Mouse (Mus musculus) cortical plate, adult 2 months (tissue): Measurements from ENCODE around the gene Mybpc3. TPM values are rescaled to one million over a fixed set of nuclear protein-coding genes. Genes with fewer than 3 reads are reported as not detected.
A peak's percentile ranks its signal among the peaks of the same experiment; 100 is the strongest.

Experiments
- H3K27ac ChIP-seq: fragments of 200-500 bp; 2 replicates; pipeline ENCODE4 v1.5.1; 2012; ENCODE audit warnings: low read length, control low read depth, inconsistent platforms; ENCODE audit not compliant: insufficient read depth
- H3K4me1 ChIP-seq: fragments of 200-500 bp; 2 replicates; pipeline ENCODE4 v1.6.1; 2011; ENCODE audit warnings: low read length; ENCODE audit not compliant: control insufficient read depth, insufficient read depth
- H3K4me3 ChIP-seq: fragments of 200-500 bp; 2 replicates; pipeline ENCODE4 v1.5.1; 2011; ENCODE audit warnings: mild to moderate bottlenecking, low read length, control low read depth; ENCODE audit not compliant: insufficient read depth
- CTCF ChIP-seq: fragments of 200-500 bp; IDR thresholded peaks from 2 replicates; pipeline ENCODE4 v1.5.1; 2011; ENCODE audit warnings: mild to moderate bottlenecking, control low read depth, low read length; ENCODE audit not compliant: insufficient read depth; ENCODE audit errors: extremely low read depth
- POLR2A ChIP-seq: fragments of 200-500 bp; IDR thresholded peaks from 2 replicates; pipeline ENCODE4 v1.6.1; 2011; ENCODE audit warnings: mild to moderate bottlenecking, low read length, control low read depth; ENCODE audit not compliant: insufficient read depth; ENCODE audit errors: extremely low read depth
- polyA plus RNA-seq: library from polyadenylated mRNA; depleted of rRNA; stranded (reverse); fragments of >200 nt; gene quantifications from 2 replicates; pipeline ENCODE4 v1.2.3, GENCODE M21; 2012

The Mybpc3 gene
- polyA plus RNA-seq, 1 experiment, result 0.98 TPM

DNA sequence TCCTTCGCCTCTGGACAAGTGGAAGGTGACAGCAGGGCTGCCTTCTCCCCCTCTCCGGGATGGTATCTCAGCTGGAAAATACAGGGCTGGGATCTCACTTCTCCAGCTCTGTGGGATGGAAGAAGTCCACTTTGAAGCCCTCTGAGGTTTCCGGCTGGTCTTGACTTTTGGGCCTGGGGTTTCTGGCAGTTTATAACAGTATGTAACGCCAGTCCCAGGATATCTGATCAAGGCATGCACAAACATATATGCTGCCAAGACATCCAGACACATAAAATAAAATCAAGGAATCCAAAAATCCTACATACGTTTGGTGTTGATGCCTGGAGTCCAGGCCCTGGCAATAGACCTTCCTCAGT lies 38.9 kb upstream of the Mybpc3 start:
- TF ChIP-seq POLR2A (no peak), CTCF (no peak)
- Histone ChIP-seq H3K4me1 (no peaks in the 10 kb centered on the region), H3K27ac (no peak overlapping the region), H3K4me3 (peak overlapping the region; percentile 21; the same call in 1 of the 2 replicates)

DNA sequence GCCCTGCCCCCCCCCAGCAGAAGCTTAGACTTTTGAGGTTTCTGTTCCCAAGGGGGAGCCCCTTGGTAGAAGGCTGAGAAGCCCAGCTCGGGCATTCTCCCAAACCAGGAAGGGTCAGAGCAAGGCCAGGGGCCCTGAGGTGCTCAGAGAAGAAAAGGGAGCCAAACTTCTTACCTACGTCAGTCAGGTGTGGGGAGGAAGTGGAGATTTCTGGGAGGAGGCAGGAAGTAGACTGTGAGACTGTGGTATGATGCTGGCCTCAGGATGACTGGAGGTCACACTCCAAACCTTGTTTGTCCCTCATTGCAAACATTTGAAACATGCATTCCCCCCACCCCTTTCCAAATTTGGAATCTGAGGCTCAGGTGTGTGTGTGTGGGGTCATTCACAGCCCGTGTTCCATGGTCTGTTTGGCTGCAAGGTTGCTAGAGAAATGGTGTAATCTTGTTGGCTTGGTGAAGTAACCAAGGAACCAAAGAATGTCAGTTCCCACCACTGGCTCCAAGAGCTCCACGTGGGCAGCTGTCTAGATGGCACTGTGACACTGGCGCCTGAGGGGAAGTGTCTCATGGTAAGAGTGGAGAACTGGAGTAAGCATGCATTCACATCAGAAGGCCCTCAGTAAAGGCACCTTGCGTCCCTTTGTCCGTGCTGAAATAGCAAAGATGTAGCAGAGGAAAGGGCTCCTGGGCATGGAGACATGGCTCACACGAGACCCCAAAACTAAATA lies 37.0 kb upstream of the Mybpc3 start:
- H3K4me3 ChIP-seq, result no peak overlapping the region
- no peaks in the 10 kb centered on the region for H3K4me1 ChIP-seq
- no peak overlapping the region for H3K27ac ChIP-seq
- no peak for TF ChIP-seq CTCF
- no peak for TF ChIP-seq POLR2A

DNA sequence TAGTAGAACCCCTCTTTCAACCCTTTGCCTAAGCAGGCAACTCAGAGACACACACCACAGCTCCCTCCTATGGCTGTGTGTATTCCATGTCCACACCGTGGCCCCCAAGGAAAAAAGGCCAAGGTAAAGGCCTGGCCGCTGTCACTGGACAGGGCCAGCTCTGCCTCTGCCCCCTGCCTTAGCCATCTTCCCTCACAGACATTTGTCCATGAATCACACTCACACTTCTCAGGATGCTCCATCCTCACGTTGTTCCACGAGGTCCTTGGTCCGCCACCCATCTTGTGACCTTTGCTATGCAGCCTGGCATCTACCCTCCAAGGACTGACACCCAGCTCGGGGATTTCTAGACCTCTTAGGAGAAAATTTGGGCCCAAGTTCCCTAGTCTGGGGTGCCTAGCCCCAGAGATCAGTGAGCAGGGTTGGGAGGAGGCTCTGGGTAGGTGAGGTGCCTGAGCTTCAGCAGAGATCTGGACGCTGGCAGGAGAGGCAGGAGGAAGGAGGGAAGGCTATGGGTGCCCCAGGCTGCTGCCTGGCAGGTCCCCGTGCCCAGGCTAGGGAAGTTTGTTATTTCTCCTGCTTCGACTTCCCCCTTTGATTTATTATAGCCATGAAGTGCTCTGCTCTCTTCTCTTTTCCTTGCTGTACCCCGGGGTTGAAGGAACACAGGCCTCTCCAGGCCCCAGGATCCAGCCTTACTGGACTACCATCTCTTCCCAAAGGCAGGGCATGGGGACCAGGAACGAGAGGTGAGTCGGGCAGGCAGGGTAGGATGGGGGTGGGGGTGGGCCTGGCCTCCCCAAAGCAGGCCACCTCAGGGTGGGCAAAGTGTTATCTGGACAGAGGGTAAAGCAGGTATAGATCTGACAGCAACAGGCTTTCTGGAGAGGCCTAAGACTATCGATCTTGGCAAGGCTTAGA lies 35.9 kb upstream of the Mybpc3 start, which contains the start of gene Spi1:
Spi1 (plus strand) TSS at position 616 of the 921 bp plus-strand sequence.
- H3K27ac ChIP-seq, result peak within 1 kb of the TSS; percentile 74
- TF ChIP-seq POLR2A, result no peak
- TF ChIP-seq CTCF, result no peak
- H3K4me3 ChIP-seq, result no peak within 1 kb of the TSS
- H3K4me1 ChIP-seq, result no peaks in the 10 kb centered on the region

DNA sequence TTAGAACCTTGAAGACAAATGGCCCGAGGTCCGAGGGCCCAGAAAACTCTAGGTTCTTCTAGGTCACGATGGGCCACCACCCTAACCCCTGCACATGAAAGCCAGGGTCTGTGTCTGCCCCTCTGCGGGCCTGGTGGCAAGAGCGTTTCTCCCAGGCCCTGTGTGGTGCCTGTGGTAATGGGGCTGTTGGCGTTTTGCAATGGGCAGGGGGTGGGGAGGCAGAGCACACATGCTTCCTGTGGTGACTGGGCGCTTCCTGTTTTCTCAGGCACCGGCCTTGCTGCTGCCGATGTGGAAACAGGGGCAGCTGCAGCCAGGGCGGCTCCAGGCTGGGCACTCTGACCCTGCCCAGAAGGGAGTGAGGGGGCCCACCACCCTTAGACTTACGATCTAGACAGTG lies 35.1 kb upstream of the Mybpc3 start:
- TF ChIP-seq CTCF (no peak), POLR2A (no peak)
- no peak overlapping the region for H3K4me3 ChIP-seq
- H3K27ac ChIP-seq, result peak overlapping the region; percentile 74
- H3K4me1 ChIP-seq, result no peaks in the 10 kb centered on the region

DNA sequence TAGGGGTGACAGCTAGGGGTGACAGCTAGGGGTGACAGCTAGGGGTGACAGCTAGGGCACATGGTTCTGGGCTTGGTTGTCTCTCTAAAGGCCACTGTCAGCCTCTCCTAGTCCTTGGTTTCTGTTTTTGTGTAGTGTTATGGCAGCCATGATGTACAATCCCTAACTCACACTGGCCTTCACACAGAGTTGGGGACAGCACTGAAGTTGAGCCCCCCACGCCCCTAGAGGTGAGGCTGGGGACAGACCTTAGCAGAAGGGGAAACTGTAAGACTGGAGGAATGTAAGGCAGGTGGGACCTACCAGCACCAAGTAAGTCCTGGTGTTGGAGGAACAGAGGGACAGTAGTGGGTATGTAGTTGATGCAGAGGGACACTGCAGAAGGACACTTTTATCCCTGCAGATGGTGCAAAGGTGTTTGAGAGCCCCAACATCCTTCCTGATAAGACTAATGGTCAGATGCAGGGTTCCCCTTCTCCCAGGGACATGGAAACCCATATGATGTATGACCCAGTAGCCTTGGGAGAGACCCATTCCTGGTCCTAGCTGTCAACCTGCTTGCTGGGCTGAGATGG lies 34.5 kb upstream of the Mybpc3 start:
- Histone ChIP-seq H3K27ac (peak overlapping the region; percentile 74), H3K4me3 (no peak overlapping the region), H3K4me1 (no peaks in the 10 kb centered on the region)
- no peak for TF ChIP-seq POLR2A
- TF ChIP-seq CTCF, result no peak

DNA sequence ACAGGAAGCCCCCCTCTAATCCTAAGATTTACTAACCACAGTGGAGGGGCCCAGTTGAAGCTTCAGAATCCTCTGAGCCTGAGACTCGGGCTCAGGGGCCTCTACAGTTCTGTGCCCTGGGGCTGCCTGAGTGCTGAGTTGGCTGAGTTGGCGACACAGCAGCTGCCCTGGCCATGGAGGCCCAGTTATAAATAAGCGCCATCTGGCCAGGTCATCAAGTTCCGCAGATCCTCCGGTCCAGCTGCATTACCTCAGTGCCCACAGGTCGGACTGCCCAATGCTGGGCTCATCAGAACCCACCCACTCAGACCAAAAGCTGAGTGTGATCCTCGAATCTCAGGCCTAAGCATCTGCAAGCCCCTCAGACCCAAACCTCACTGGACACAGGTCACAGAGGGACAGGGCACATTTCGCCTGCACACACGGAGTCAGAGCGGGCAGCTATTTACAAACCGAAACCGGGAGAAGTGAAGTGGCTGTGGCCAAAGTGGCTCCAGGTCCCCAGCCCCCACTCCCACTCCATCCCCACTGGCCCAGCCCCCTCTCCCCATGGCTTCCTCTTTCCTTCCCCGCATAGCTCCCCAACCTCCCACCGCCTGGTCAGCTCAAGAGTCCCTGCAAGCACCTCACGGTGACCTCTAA lies 33.6 kb upstream of the Mybpc3 start:
- Histone ChIP-seq H3K4me1 (no peaks in the 10 kb centered on the region), H3K4me3 (no peak overlapping the region), H3K27ac (peak overlapping the region; percentile 74)
- TF ChIP-seq POLR2A (no peak), CTCF (no peak)

DNA sequence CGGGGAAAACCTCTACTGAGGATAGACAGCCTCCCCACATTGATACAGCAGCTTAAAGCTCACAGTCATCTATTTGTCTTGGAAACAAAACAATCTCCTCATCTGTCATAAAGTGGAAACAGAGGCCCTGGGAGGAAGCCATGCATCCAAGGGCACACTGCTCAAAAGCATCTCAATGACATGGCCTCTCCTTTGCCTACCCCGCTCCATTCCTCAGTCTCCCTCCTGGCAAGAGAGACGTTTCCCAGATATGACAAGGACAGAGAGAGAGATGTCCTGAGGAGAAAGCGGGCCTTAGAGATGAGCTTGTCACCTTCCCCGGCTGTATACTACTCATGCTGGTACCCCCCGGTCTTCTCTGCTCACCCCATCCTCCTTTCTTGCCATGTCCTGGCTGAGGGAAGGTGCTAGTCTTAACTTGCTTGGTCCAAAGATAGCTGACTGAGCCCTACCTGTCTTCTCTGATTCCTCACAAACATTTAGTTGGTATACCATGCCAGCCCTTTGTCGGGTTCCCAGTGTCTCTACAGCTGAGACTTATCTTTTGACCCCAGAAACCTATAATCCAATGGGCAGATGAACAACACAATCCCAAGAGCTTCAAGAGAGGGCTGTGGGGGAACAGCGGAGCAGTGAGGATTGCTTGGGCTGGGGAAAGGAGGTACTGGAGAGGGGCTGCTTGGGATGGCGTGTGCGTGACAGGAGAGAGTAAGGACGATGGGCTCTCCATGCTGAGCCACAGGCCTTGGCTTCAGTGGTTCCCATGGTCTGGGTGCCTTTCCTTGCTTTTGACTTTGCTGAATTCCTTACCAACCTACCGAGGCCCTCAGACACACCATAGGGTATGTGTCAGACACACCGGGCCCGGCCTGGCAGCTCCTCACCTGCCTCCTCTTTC lies 32.2 kb upstream of the Mybpc3 start:
- no peak for TF ChIP-seq CTCF
- TF ChIP-seq POLR2A, result no peak
- no peak overlapping the region for H3K27ac ChIP-seq
- peaks cover 3% of the 10 kb centered on the region; the same call in 1 of the 2 replicates for H3K4me1 ChIP-seq
- no peak overlapping the region for H3K4me3 ChIP-seq

DNA sequence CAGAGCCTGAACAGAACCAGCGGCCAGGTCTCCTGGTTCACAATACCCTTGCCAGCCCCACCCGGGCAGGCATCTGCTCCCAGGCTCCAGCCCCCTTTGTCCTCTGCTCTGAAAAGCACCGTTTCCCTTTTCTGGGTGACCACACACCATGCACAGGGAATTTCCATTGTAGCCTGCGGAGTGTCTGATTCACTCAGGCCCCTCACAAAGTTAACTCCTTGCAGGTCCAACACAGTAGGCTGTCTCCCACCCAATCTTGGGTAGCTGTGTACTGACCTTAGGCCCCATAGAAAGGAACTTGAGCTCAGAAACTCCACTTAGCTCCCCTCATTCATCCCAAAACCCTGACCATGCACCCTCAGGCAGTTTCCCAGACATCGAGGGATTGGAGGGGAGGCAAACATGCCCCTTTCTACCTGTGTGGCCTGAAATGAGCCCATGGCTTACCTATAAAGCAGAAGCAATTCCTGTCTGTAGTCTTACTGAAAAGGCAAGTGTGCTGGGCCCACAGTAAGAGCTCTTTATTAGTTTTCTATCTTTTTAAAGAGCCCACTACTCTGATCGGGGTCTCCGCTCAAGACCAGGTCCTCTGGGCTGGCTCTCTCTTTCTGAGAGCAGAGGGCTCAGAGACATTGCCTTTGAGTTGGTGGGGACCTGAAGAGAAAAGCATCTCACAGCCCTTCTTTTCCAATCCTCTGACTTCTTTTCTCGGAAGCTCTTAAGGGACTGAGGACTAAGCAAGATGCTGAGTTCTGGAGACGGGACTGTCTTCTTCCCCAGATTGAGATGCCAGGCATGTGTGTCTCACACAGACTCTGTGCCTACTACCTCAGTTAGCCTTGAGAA lies 31.3 kb upstream of the Mybpc3 start:
- TF ChIP-seq POLR2A (no peak), CTCF (no peak)
- Histone ChIP-seq H3K4me1 (peaks cover 5% of the 10 kb centered on the region), H3K27ac (no peak overlapping the region), H3K4me3 (no peak overlapping the region)
